Mouse (Mus musculus) intestine, embryonic 14.5 days (tissue): ENCODE results near the gene Rtraf. TPM values are rescaled to one million over a fixed set of nuclear protein-coding genes. Genes with fewer than 3 reads are reported as not detected.

Experiments used
- ATAC-seq: fragments of 200-750 bp; cut with Nextera tagmentation; replicated peaks from 2 replicates; pipeline ENCODE4 v1.8.0; 2017; ENCODE audit warnings: low read depth, moderate number of reproducible peaks, moderate TSS enrichment, moderate library complexity; ENCODE audit not compliant: low FRiP score, low TSS enrichment
- DNase-seq: peaks from one replicate; pipeline ENCODE4 v3.0.0-alpha.2; 2018; ENCODE audit warnings: low spot score
- H3K27ac ChIP-seq: fragments of 300-500 bp; sonication (generic); 2 replicates; pipeline ENCODE4 v1.5.1; 2014; ENCODE audit warnings: low read depth, mild to moderate bottlenecking, control low read depth
- H3K27me3 ChIP-seq: fragments of 300-500 bp; sonication (generic); replicated peaks from 2 replicates; pipeline ENCODE4 v1.6.1; 2014; ENCODE audit warnings: low read length, control low read depth; ENCODE audit not compliant: control insufficient read depth, insufficient read depth
- H3K36me3 ChIP-seq: fragments of 300-500 bp; sonication (generic); 2 replicates; pipeline ENCODE4 v1.6.1; 2014; ENCODE audit warnings: low read length, control low read depth; ENCODE audit not compliant: control insufficient read depth, insufficient read depth
- H3K4me1 ChIP-seq: fragments of 300-500 bp; sonication (generic); replicated peaks from 2 replicates; pipeline ENCODE4 v1.6.1; 2014; ENCODE audit warnings: low read length, control low read depth, mixed read lengths; ENCODE audit not compliant: control insufficient read depth, insufficient read depth
- H3K4me2 ChIP-seq: fragments of 300-500 bp; sonication (generic); 2 replicates; pipeline ENCODE4 v1.6.1; 2014; ENCODE audit warnings: low read length
- H3K4me3 ChIP-seq: fragments of 300-500 bp; sonication (generic); 2 replicates; pipeline ENCODE4 v1.5.1; 2014; ENCODE audit warnings: low read depth, low read length, control low read depth, mixed read lengths
- H3K9ac ChIP-seq: fragments of 300-500 bp; sonication (generic); 2 replicates; pipeline ENCODE4 v1.6.1; 2014; ENCODE audit warnings: mild to moderate bottlenecking, low read length
- H3K9me3 ChIP-seq: fragments of 300-500 bp; sonication (generic); 2 replicates; pipeline ENCODE4 v1.6.1; 2016; ENCODE audit warnings: low read length, control low read depth; ENCODE audit not compliant: control insufficient read depth
- WGBS: fragments of 180-500 bp; shearing (Covaris S2); extraction: QIAGEN DNeasy Blood & Tissue Kit; methylation state at CpG from one replicate; pipeline ENCODE4 v1.1.7; 2014; 5-methylcytosine and 5-hydroxymethylcytosine counted together
- polyA plus RNA-seq: library from polyadenylated mRNA; unstranded; fragments of >200 nt; fragmentation: Nextera tagmentation; extraction: Ambion mirVana; gene quantifications from 2 replicates; pipeline ENCODE4 v1.2.1, GENCODE M21; 2014

Rtraf gene
- polyA plus RNA-seq, 1 experiment from 2014 or later: 213 TPM

DNA sequence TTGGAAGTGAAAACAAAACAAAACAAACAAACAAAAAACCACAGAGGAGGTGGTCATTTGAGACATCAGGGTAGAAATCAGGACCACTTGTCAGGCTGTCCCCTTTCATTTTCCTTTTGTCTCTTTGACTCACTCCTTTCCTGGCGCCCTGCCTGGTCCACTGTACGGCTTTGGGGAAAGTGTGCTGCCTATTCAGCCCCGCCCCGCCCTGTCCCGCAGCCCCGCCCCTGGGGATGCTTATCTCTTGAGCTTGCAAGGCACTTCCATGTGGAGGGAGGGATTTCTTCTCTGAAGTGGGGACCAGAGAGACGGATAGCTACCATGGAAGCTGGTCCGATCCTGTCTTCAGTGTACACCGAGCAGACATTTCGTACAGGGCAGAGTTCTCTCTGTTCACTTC lies 20.0 kb downstream of the Rtraf start:
- H3K27me3 ChIP-seq: no peaks in the 10 kb centered on the region
- H3K9me3 ChIP-seq: no peaks in the 10 kb centered on the region
- H3K36me3 ChIP-seq: peaks cover 4% of the 10 kb centered on the region; the same call in 1 of the 2 replicates
- H3K4me1 ChIP-seq: no peaks in the 10 kb centered on the region
- DNase-seq (no peak), ATAC-seq (0 out of 2 replicates have a peak, but pooled peaks have one; percentile 12)
- no peak overlapping the region for H3K4me3 ChIP-seq
- H3K9ac ChIP-seq: no peak overlapping the region
- H3K27ac ChIP-seq: no peak overlapping the region
- H3K4me2 ChIP-seq: no peak overlapping the region
- WGBS: 69% methylated on average over 10 of the region's 10 CpGs

DNA sequence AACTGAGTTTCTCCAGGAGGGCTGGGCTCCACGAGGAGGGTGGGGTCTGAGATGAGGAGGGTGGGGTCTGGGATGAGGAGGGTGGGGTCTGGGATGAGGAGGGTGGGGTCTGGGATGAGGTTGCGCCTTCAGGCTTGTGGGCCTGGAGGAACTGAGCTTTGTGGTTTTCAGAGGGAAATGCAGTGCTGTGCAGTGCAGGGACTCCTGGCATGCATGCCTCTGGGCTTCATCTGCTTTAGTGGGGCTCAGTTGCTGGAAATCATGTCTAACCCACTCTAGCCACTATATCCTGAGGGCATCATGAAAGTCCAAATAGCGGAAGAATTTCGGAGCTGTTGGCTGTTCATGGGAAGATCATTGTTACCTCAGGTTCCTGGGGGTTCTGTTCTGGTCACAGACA lies 20.4 kb downstream of the Rtraf start:
- Histone ChIP-seq H3K4me1 (no peaks in the 10 kb centered on the region), H3K4me3 (no peak overlapping the region), H3K27ac (no peak overlapping the region), H3K9ac (no peak overlapping the region), H3K27me3 (no peaks in the 10 kb centered on the region), H3K4me2 (no peak overlapping the region), H3K36me3 (peaks cover 7% of the 10 kb centered on the region; the same call in 1 of the 2 replicates), H3K9me3 (no peaks in the 10 kb centered on the region)
- 70% methylated on average over 4 of the region's 4 CpGs for WGBS
- DNase-seq (no peak), ATAC-seq (no peak)

GRCm38 (mm10) chr14:19801474-19802215 lies 22.0 kb downstream of the Rtraf start:
- no peak for DNase-seq
- H3K36me3 ChIP-seq: peaks cover 16% of the 10 kb centered on the region; the same call in 1 of the 2 replicates
- 86% methylated on average over 8 of the region's 8 CpGs for WGBS
- H3K4me1 ChIP-seq: no peaks in the 10 kb centered on the region
- no peaks in the 10 kb centered on the region for H3K27me3 ChIP-seq
- H3K9ac ChIP-seq: no peak overlapping the region
- H3K9me3 ChIP-seq: no peaks in the 10 kb centered on the region
- H3K4me3 ChIP-seq: no peak overlapping the region
- ATAC-seq: no peak
- H3K27ac ChIP-seq: no peak overlapping the region
- no peak overlapping the region for H3K4me2 ChIP-seq

- 51% methylated on average over 2 of the region's 2 CpGs for WGBS
Observed at GRCm38 (mm10) chr14:19800485-19800884, 23.1 kb downstream of the Rtraf start.

DNA sequence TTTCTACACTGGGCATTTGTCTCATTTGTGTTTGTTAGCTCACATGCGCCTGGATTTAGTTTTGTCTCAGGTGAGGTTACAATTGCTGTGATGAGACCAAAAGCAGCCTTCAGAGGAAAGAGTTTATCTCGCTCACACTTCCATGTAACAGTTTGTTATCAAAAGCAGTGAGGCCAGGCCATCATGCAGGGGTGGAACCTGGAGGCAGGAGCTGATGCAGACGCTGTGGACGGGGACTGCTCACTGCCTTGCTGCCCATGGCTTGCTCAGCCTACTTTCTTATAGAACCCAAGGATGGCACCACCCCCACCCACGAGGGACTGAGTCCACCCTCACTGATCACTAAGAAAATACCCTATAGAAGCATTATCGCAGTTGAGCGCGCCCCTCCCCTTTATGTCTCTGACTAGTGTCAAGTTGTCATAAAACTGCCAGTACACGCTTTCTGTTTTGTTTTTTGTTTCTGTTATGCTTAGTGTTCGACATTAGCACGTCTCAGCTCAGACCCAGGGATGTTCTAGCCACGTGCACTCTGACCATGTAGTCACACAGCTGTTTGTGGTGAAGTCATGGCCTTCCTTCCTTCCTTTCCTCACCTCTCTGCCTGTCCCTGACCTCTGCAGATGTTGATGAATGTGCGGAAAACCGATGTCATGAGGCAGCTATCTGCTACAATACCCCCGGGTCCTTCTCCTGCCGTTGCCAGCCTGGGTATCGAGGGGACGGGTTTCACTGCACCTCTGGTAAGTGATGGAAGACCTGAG lies 26.9 kb downstream of the Rtraf start:
- no peaks in the 10 kb centered on the region for H3K27me3 ChIP-seq
- H3K4me2 ChIP-seq: no peak overlapping the region
- DNase-seq: no peak
- H3K4me1 ChIP-seq: no peaks in the 10 kb centered on the region
- no peaks in the 10 kb centered on the region for H3K9me3 ChIP-seq
- no peak overlapping the region for H3K27ac ChIP-seq
- ATAC-seq: no peak
- H3K9ac ChIP-seq: no peak overlapping the region
- WGBS: 61% methylated on average over 18 of the region's 18 CpGs
- H3K4me3 ChIP-seq: no peak overlapping the region
- 0 out of 2 replicates have a peak, but pooled peaks cover 13% of the 10 kb centered on the region for H3K36me3 ChIP-seq

More at GRCm38 (mm10) chr14:19800485-19800884, 23.1 kb downstream of the Rtraf start:
- no peaks in the 10 kb centered on the region for H3K9me3 ChIP-seq
- H3K27ac ChIP-seq: no peak overlapping the region
- no peak overlapping the region for H3K9ac ChIP-seq
- ATAC-seq (no peak), DNase-seq (no peak)
- H3K27me3 ChIP-seq: no peaks in the 10 kb centered on the region
- H3K4me2 ChIP-seq: no peak overlapping the region
- no peak overlapping the region for H3K4me3 ChIP-seq
- 0 out of 2 replicates have a peak, but pooled peaks cover 16% of the 10 kb centered on the region for H3K36me3 ChIP-seq
- H3K4me1 ChIP-seq: no peaks in the 10 kb centered on the region

DNA sequence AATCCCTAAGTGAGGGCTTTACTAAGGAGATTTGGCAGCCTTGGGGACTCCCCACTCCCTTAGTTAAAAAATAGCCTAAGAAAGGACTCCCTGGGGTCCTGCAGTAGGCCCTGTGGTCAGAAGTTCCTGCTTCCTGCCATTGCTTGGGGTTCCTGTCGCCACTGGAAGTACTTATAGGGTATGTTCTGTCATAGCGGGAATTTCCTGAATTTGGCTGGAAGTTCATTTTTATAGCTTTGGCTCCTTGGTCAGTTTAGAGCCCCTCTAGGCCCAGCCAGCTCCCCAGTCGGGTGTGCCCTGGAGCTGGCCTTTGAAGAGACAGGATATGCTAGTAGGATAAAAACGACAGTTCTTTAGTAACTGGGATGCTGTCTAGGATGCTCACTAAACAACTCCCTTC lies 28.7 kb downstream of the Rtraf start:
- no peak overlapping the region for H3K4me3 ChIP-seq
- H3K27ac ChIP-seq: no peak overlapping the region
- H3K4me2 ChIP-seq: no peak overlapping the region
- DNase-seq (no peak), ATAC-seq (no peak)
- peaks cover 13% of the 10 kb centered on the region; the same call in 1 of the 2 replicates for H3K36me3 ChIP-seq
- no peak overlapping the region for H3K9ac ChIP-seq
- 67% methylated on average over 4 of the region's 4 CpGs for WGBS
- H3K27me3 ChIP-seq: no peaks in the 10 kb centered on the region
- H3K9me3 ChIP-seq: no peaks in the 10 kb centered on the region
- H3K4me1 ChIP-seq: no peaks in the 10 kb centered on the region

- no peak for DNase-seq
- no peaks in the 10 kb centered on the region for H3K4me1 ChIP-seq
- H3K4me3 ChIP-seq: no peak overlapping the region
- no peaks in the 10 kb centered on the region; the same call in 1 of the 2 replicates for H3K36me3 ChIP-seq
- no peak overlapping the region for H3K27ac ChIP-seq
- no peak overlapping the region for H3K4me2 ChIP-seq
- ATAC-seq: no peak
- H3K27me3 ChIP-seq: no peaks in the 10 kb centered on the region
- no peaks in the 10 kb centered on the region for H3K9me3 ChIP-seq
- H3K9ac ChIP-seq: no peak overlapping the region
- 66% methylated on average over 1 of the region's 1 CpGs for WGBS
Observed at GRCm38 (mm10) chr14:19788443-19788842, 35.2 kb downstream of the Rtraf start.

DNA sequence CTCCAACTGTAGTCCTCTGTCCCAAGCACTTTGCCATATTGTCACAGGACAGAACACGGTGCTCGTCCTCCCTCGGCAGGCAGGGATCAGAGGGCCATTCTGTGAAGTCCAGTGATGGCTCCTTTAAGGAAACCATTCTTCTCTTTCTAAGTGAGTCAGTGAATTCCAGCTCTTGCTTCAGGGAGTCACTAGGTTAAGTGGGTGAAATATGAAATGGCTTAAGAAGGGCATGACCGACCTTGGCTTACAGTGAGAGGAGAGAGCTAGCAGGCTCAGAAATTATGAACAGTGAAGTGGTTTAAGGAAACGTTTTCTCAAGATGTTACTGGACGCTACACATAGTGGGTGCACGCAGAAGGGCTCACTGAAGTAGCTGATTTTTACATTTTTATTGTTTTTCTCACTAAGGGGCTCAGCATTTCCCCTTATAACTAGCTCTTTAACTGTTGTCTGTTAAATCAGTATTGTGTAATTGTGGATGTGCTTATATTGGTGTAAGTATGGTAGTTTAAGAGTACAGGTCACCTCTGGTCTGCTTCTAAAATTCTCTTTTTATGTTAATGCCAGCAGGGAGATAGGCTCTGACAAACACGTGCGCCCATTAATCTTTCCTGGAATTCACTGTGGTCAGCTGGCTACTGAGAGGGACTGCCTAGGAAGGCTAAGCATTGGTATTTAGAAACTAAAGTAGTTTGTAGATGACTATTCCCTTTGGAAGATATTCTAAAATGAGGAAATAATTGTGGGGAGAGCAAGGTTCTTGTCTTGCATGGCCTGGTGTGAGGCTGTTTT lies 37.6 kb downstream of the Rtraf start:
- Histone ChIP-seq H3K4me1 (no peaks in the 10 kb centered on the region), H3K9ac (no peak overlapping the region), H3K4me3 (no peak overlapping the region), H3K9me3 (no peaks in the 10 kb centered on the region), H3K4me2 (no peak overlapping the region), H3K27me3 (no peaks in the 10 kb centered on the region), H3K27ac (no peak overlapping the region), H3K36me3 (peaks cover 5% of the 10 kb centered on the region; the same call in 1 of the 2 replicates)
- no peak for DNase-seq
- 66% methylated on average over 9 of the region's 9 CpGs for WGBS
- no peak for ATAC-seq
